Mouse (Mus musculus): ENCODE data around the gene H2-DMa.

- TF ChIP-seq CTCF (IDR thresholded peaks at IDR 0.05; ENCODE audit: low read depth) (no peak), EP300 (IDR thresholded peaks at IDR 0.05; ENCODE audit: low read depth) (no peak)
Observed at GRCm38 (mm10) chr17:34083104-34083503, 36.2 kb upstream of the H2-DMa start.
